Mouse (Mus musculus) C2C12 (cell line): ENCODE measurements around the gene Sgk1.

ENCODE experiments used
- CTCF ChIP-seq: IDR thresholded peaks from one replicate; pipeline ENCODE4 v1.5.1; 2011; ENCODE audit not compliant: control insufficient read depth, insufficient read depth, insufficient read length
- FOSL1 ChIP-seq: IDR thresholded peaks from one replicate; pipeline ENCODE4 v1.8.0; 2011; ENCODE audit warnings: mild to moderate bottlenecking, low read length; ENCODE audit not compliant: poor library complexity, insufficient read depth, severe bottlenecking
- MAX ChIP-seq: IDR thresholded peaks from one replicate; pipeline ENCODE4 v1.6.1; 2011; ENCODE audit warnings: mild to moderate bottlenecking, control low read depth
- MYOD1 ChIP-seq: IDR thresholded peaks from one replicate; pipeline ENCODE4 v1.6.1; 2011; ENCODE audit warnings: low read depth; ENCODE audit not compliant: control insufficient read depth, insufficient read length
- MYOG ChIP-seq: IDR thresholded peaks from one replicate; pipeline ENCODE4 v1.6.1; 2011; ENCODE audit not compliant: control insufficient read depth, insufficient read length; ENCODE audit errors: extremely low read depth
- USF1 ChIP-seq: IDR thresholded peaks from one replicate; pipeline ENCODE4 v1.6.1; 2011; ENCODE audit warnings: low read depth, mild to moderate bottlenecking, control low read depth, moderate library complexity

DNA sequence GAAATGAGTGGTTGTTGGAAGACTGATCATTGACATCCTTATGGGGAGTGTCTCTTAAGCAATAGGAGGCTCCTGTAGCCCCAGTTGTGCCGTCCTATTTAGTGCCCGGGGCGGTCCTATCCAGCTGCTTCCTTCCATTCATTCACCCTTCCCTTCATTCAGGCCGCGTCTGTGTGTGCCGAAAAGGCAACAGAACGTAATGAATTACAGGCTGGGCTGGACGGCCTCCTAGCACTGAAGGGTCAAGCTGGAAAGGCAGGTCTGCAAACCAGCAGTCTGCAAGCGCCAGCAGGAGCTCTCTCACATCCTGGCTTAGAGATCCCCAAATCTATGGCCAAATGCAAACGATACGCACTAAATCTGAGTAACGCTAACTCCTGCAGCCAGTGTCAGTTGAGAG is 1.6 kb downstream of the Sgk1 start:
- TF ChIP-seq CTCF (no peak), FOSL1 (no peak), MAX (no peak), MYOG (no peak), USF1 (no peak), MYOD1 (no peak)
